Mouse (Mus musculus) left cerebral cortex, postnatal 4 days (tissue): ENCODE data around the gene Smc6. TPM values are rescaled to one million over a fixed set of nuclear protein-coding genes. Genes with fewer than 3 reads are reported as not detected.

ENCODE experiments used
- DNase-seq: peaks from one replicate; pipeline ENCODE4 v3.0.0-alpha.2; 2022
- intact Hi-C: fragments of 180-260 bp; cut with DNase I; formaldehyde crosslinking; loops from one replicate; pipeline ENCODE4 v1.15.1; 2025
- total RNA-seq, 2 experiments: library from RNA; stranded (reverse); gene quantifications; 2 replicates each; pipeline ENCODE4 v1.2.3; 2021

Gene Smc6
- total RNA-seq, 2 experiments from 2014 or later: 41.1 to 43.1 TPM

- no peak for DNase-seq
- intact Hi-C loops: no loop called here
Observed at GRCm38 (mm10) chr12:11279886-11280285, 14.2 kb downstream of the Smc6 start.

- intact Hi-C loops: no loop called here
- DNase-seq: no peak
Observed at GRCm38 (mm10) chr12:11281584-11281983, 15.9 kb downstream of the Smc6 start.

- no peak for DNase-seq
- intact Hi-C loops: no loop called here
Observed at GRCm38 (mm10) chr12:11286382-11286781, 20.7 kb downstream of the Smc6 start.

- DNase-seq: no peak
- intact Hi-C loops: loop anchor here (10.0 kb wide), 1 partner anchor 1934 kb away; no protein-coding TSS in a partner anchor
Observed at GRCm38 (mm10) chr12:11300858-11301257, 35.2 kb downstream of the Smc6 start.

GRCm38 (mm10) chr12:11306753-11307645 lies 41.3 kb downstream of the Smc6 start:
- intact Hi-C loops: loop anchor here (10.0 kb wide), 1 partner anchor 1928 kb away; no protein-coding TSS in a partner anchor
- no peak for DNase-seq

GRCm38 (mm10) chr12:11311106-11311505 lies 45.4 kb downstream of the Smc6 start:
- DNase-seq: no peak
- intact Hi-C loops: loop anchor here (10.0 kb wide), 1 partner anchor 1004 kb away; no protein-coding TSS in a partner anchor

GRCm38 (mm10) chr12:11313840-11314239 lies 48.2 kb downstream of the Smc6 start:
- no peak for DNase-seq
- intact Hi-C loops: loop anchor here (2.0 to 10.0 kb wide), 2 partner anchors 833 to 1001 kb away; no protein-coding TSS in a partner anchor

- intact Hi-C loops: loop anchor here (10.0 kb wide), 1 partner anchor 997 kb away; no protein-coding TSS in a partner anchor
- DNase-seq: no peak
Observed at GRCm38 (mm10) chr12:11317671-11318070, 52.0 kb downstream of the Smc6 start.

GRCm38 (mm10) chr12:11324480-11324879 lies 58.8 kb downstream of the Smc6 start:
- DNase-seq: no peak
- intact Hi-C loops: no loop called here

- intact Hi-C loops: no loop called here
- DNase-seq: no peak
Observed at GRCm38 (mm10) chr12:11326483-11326882, 60.8 kb downstream of the Smc6 start.

GRCm38 (mm10) chr12:11336845-11337244 lies 71.2 kb downstream of the Smc6 start:
- intact Hi-C loops: no loop called here
- DNase-seq: peak; percentile 12

GRCm38 (mm10) chr12:11338251-11338650 lies 72.6 kb downstream of the Smc6 start:
- intact Hi-C loops: no loop called here

GRCm38 (mm10) chr12:11342020-11342600 lies 76.4 kb downstream of the Smc6 start:
- no peak for DNase-seq
- intact Hi-C loops: loop anchor here (10.0 kb wide), 1 partner anchor 93 kb away; the partner anchor contains the start of gene Vsnl1

More at GRCm38 (mm10) chr12:11338251-11338650, 72.6 kb downstream of the Smc6 start:
- DNase-seq: peak; percentile 10

- no peak for DNase-seq
- intact Hi-C loops: loop anchor here (10.0 kb wide), 1 partner anchor 89 kb away; the partner anchor contains the start of gene Vsnl1
Observed at GRCm38 (mm10) chr12:11345963-11346362, 80.3 kb downstream of the Smc6 start.

GRCm38 (mm10) chr12:11348423-11348822 lies 82.7 kb downstream of the Smc6 start:
- DNase-seq: no peak
- intact Hi-C loops: loop anchor here (10.0 kb wide), 1 partner anchor 86 kb away; the partner anchor contains the start of gene Vsnl1

- no peak for DNase-seq
- intact Hi-C loops: loop anchor here (10.0 kb wide), 2 partner anchors 85 to 795 kb away; partner anchors contain the start of gene Vsnl1
Observed at GRCm38 (mm10) chr12:11349870-11350269, 84.2 kb downstream of the Smc6 start.

- intact Hi-C loops: loop anchor here (10.0 kb wide), 1 partner anchor 794 kb away; no protein-coding TSS in a partner anchor
- DNase-seq: peak; percentile 87
Observed at GRCm38 (mm10) chr12:11350895-11351294, 85.2 kb downstream of the Smc6 start.

GRCm38 (mm10) chr12:11362435-11362834 lies 96.7 kb downstream of the Smc6 start:
- DNase-seq: no peak
- intact Hi-C loops: no loop called here

- intact Hi-C loops: no loop called here
- no peak for DNase-seq
Observed at GRCm38 (mm10) chr12:11364870-11365269, 99.2 kb downstream of the Smc6 start.

- intact Hi-C loops: no loop called here
- no peak for DNase-seq
Observed at GRCm38 (mm10) chr12:11367099-11367765, 101.5 kb downstream of the Smc6 start.
